Mouse (Mus musculus) embryonic fibroblast, embryonic 13.5 days (primary cell): ENCODE measurements around the gene Tmem143. TPM values are rescaled to one million over a fixed set of nuclear protein-coding genes. Genes with fewer than 3 reads are reported as not detected.

Source experiments
- H3K27ac ChIP-seq: 2 replicates; pipeline ENCODE4 v1.5.1; 2012; ENCODE audit warnings: low read length, control low read depth, inconsistent platforms; ENCODE audit not compliant: insufficient read depth
- H3K4me1 ChIP-seq: 2 replicates; pipeline ENCODE4 v1.6.1; 2011; ENCODE audit warnings: low read length; ENCODE audit not compliant: control insufficient read depth, insufficient read depth
- H3K4me3 ChIP-seq: 2 replicates; pipeline ENCODE4 v1.5.1; 2011; ENCODE audit warnings: mild to moderate bottlenecking, control low read depth, low read length; ENCODE audit not compliant: insufficient read depth
- CTCF ChIP-seq: IDR thresholded peaks from 2 replicates; pipeline ENCODE4 v1.5.1; 2011; ENCODE audit warnings: mild to moderate bottlenecking, control low read depth, low read length, moderate library complexity, borderline replicate concordance; ENCODE audit not compliant: insufficient read depth
- POLR2A ChIP-seq: IDR thresholded peaks from 2 replicates; pipeline ENCODE4 v1.6.1; 2011; ENCODE audit warnings: low read depth, mild to moderate bottlenecking, control low read depth, low read length, moderate library complexity
- polyA plus RNA-seq: library from polyadenylated mRNA; stranded (reverse); fragments of >200 nt; gene quantifications from 2 replicates; pipeline ENCODE4 v1.2.4, GENCODE M21; 2011; ENCODE audit warnings: low read depth; ENCODE audit not compliant: missing spikeins, insufficient read length

Tmem143 gene
- polyA plus RNA-seq, 1 experiment, result 18.0 TPM

DNA sequence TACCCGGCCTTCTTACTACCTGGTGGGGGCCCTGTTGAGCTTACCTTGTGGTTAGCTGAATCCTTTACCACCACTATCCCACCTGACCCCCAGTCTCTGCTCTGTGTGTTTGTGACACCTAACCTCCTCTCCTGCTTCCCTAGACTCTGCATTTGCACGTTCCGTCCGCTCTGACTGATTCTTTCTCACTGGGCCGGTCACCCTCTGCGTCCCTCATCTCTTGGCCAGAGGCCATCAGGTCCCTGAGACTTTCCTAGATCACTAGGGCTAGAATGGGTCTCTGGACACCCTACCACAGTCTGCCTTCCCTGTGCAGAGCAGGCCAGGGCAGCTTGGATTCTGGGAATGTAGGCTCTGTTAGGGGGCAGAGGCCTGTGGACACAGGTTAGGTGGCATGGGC is 17.3 kb downstream of the Tmem143 start:
- TF ChIP-seq CTCF (no peak), POLR2A (no peak)
- no peak overlapping the region for H3K27ac ChIP-seq

GRCm38 (mm10) chr7:45915011-45915410 is 18.3 kb downstream of the Tmem143 start:
- H3K27ac ChIP-seq, result no peak overlapping the region
- H3K4me1 ChIP-seq, result 0 out of 2 replicates have a peak, but pooled peaks cover 5% of the 10 kb centered on the region
- TF ChIP-seq CTCF, result no peak
- TF ChIP-seq POLR2A, result no peak
- H3K4me3 ChIP-seq, result no peak overlapping the region

More for the DNA sequence above, 17.3 kb downstream of the Tmem143 start:
- no peak overlapping the region for H3K4me3 ChIP-seq
- H3K4me1 ChIP-seq, result 0 out of 2 replicates have a peak, but pooled peaks cover 5% of the 10 kb centered on the region

DNA sequence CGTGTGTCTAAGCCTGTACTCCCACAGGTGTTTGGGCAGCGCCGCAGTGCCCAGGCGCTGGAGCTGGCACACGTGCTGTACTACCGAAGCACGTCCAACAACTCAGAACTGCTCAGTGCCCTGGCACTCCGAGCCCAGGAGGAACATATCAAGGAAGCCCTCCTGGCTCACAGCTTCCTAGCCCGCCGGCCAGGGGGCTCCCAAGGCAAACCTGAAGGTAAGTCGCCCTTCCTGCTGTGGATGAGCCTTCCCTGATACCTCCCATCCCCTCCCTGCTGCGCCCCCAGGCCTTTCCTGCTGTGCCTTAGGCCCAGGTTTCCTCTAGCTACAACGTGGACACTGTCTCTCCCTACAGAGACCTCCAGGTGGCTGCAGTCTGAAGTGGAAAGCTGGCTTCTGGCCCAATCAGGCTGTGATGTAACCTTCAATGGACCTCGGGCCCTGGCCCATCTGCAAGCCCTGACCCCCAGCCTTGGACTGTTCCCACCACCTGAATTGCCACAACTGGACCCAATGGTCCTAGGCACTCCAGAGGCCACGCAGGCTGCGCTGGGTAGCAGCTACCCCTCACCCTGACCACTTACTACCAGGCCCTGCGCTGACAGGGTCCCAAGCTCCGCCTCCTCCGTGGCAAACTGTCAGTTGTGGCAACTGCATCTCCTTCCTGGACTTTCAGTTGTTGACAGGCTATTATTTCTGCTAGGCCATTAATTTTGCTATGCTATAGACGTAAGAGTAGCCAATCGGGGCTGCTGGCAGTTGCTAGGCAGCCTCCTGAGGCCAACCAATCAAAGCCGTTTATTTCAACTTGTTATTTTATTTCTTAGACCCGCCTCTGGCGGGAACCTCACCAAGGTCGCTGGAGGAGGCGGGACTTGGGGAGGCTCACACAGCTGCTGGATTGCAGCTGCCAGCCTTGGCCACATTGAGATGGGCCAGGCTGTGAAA is 19.6 kb downstream of the Tmem143 start:
- TF ChIP-seq CTCF (no peak), POLR2A (peak; percentile 52)
- Histone ChIP-seq H3K4me1 (0 out of 2 replicates have a peak, but pooled peaks cover 5% of the 10 kb centered on the region), H3K27ac (no peak overlapping the region; the same call in 1 of the 2 replicates), H3K4me3 (no peak overlapping the region)

DNA sequence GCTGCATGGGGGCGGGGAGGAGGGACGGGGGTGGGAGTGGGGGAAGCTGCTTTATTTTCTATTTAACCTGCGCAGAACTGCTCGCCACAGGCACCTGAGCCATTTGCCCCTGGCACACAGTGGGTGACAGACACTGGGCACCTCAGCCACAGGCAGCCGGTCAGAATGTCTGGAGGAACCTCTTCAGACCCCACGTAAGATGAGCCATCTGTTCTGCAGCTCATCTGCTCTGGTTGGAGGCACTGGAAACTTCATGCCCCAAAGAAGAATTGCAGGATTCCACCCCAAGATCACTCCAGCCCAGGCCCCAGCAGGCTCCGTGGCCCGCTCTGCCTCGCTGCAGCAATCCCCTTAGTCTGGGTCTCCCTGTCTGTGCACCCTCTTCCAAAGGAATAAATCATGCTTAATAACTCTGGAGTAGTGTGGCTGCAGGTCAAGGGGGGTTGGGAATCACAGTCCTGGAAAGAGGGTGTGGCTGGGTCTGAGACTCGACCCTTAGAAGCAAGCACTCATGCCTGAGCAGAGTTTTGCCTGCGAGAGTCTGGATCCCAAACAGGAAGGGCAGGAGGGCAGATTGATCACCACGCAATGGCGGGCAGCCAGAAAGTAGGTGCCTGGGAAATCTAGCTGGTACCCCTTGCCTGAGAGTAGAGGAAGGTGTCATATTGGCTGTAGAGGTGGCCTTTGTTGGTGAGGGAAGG is 20.4 kb downstream of the Tmem143 start:
- Histone ChIP-seq H3K4me3 (no peak overlapping the region), H3K27ac (peak overlapping the region; percentile 39), H3K4me1 (peaks cover 6% of the 10 kb centered on the region; the same call in 1 of the 2 replicates)
- TF ChIP-seq POLR2A (no peak), CTCF (no peak)

DNA sequence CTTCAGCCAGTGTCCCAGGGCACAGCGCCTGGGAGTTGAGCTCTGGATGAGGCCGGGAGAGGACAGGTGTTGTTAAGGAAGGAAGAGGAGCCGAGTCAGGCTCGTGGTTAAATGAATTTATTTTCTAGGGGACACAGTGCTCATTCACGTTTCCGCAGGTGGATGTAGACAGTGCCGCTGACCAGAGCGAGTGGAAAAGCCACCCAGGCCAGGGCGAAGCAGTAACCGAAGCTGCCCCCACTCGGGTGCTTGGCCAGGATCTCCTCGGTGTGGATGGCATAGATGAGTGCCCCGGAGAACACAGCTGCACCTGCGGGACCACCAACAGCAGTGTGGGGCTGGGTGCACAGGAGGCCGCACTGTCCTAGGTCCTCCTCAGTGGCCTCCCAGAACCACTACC is 21.2 kb downstream of the Tmem143 start:
- no peak for TF ChIP-seq POLR2A
- TF ChIP-seq CTCF, result no peak
- peaks cover 9% of the 10 kb centered on the region; the same call in 1 of the 2 replicates for H3K4me1 ChIP-seq
- H3K27ac ChIP-seq, result no peak overlapping the region
- H3K4me3 ChIP-seq, result no peak overlapping the region

DNA sequence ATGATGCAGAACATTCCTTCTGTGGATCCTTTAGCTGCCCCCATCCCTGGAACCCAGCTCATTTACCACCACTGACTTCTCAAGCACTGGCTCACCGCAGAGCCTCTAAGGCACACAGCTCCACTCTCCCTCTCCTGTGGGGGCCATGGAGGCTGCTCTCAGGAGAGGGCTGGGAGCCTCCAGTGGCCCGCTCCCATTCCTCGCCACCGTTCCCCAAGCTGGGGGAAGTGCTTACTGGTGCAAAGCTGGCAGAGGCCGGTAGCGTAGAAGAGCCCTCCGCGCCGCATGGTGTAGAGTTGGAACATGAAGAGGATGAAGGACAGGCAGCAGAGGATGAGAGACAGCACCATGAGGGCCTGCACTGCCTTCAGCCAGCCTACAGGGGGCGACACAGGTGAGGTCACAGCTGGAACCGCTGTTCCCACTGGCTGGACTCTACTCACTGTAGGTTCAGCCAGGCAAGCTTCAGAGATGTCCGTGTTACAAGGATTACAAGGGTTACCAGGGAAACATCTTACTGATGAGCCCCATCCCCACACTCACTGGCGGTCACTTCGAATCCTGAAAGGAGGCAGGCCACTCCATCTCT is 22.4 kb downstream of the Tmem143 start:
- TF ChIP-seq CTCF (peak; percentile 70; the same call in 1 of the 2 replicates), POLR2A (no peak)
- Histone ChIP-seq H3K4me3 (0 out of 2 replicates have a peak overlapping the region, but pooled peaks have one; percentile 53), H3K27ac (no peak overlapping the region), H3K4me1 (peaks cover 9% of the 10 kb centered on the region; the same call in 1 of the 2 replicates)

- Histone ChIP-seq H3K27ac (peak overlapping the region; percentile 97), H3K4me3 (peak overlapping the region; percentile 53), H3K4me1 (peaks cover 9% of the 10 kb centered on the region; the same call in 1 of the 2 replicates)
- TF ChIP-seq CTCF, result no peak
- TF ChIP-seq POLR2A, result no peak
These were observed 23.0 kb downstream of the Tmem143 start for GRCm38 (mm10) chr7:45919761-45920160.

DNA sequence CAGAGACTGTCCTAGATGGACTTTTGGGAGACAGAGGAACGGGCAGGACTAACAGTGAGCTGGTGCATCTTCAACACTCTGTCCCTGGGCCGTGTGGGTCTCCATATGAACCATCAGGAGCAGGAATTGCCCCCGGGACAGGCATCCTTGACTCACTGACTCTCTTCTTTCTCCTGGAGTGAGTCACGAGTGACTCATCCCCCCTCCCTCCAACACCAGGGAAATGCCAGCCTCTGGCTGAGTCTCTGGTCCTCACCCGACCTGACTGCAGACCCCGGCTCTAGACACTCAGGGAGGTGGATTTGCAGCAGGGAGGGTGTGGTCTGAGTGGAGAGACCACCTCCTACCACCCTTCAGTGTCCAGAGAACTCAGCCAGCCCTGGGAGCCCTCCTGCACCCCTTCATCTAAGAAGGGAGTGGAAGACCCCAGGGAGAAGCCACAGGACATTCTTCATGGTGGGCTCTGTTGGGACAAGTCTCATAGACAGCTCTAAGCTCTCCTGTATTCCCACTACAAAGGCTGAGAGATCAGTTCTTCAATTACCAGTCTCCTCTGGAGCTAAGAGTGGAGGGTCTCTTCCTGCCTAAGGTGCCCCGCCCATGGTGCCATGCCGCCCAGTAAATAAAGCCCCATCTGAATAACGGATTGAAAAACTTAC is 24.0 kb downstream of the Tmem143 start:
- TF ChIP-seq CTCF (no peak), POLR2A (peak; percentile 69)
- Histone ChIP-seq H3K4me1 (peaks cover 9% of the 10 kb centered on the region; the same call in 1 of the 2 replicates), H3K4me3 (peak overlapping the region; percentile 53), H3K27ac (peak overlapping the region; percentile 97)

GRCm38 (mm10) chr7:45921242-45921621 is 24.5 kb downstream of the Tmem143 start, which contains the start of gene Emp3:
TSS of gene Emp3 (minus strand) at chr7:45921404.
- no peak for TF ChIP-seq CTCF
- peak; percentile 61 for TF ChIP-seq POLR2A
- Histone ChIP-seq H3K4me3 (peak within 1 kb of the TSS; percentile 53), H3K27ac (peak within 1 kb of the TSS; percentile 97), H3K4me1 (peaks cover 9% of the 10 kb centered on the region; the same call in 1 of the 2 replicates)
